Mouse (Mus musculus) spleen, postnatal 4 days (tissue): ENCODE data around the gene Gimap9.

Source experiments
- DNase-seq, 2 experiments: peaks; one replicate each; pipeline ENCODE4 v3.0.0; 2022; ENCODE audit warnings: low spot score in 2 of 2

Gene Gimap9

DNA sequence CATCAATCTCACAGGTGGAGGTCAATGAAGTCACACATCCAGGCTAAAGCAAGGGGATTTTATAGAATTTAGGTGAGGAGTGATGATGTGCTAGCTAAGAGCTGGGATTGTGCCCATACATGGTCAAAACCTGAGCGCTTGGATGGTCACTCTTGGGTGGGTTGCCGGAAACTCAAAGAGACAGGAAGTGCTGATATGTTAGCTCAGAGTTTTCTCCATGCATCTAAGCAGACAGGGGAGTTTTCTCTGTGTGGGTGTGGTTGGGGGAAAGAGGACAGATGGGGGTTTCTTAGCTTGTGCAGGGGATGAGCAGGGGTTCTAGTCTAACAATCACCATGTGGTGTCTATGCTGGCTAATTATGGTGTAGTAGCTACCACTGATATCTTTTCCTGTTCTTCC, 13.4 kb downstream of the Gimap9 start:
- DNase-seq = no peak

DNA sequence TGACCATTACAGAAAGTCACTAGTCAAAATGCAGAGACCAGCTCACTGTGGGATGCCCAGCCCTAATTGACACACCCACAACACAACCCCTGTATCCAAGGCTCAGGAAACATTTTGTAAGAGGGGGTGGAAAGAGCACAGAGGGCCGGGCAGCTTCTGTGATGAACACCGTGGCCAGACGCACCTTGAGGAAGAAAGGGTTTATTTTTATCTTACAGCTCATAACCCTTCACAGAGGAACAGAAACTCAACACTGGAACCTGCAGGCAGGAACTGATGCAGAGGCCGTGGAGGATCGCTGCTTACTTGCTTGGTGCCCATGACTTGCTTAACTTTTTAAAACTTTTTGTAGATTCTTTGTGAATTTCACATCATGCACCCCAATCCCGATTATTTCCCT, 17.0 kb downstream of the Gimap9 start:
- DNase-seq = no peak

DNA sequence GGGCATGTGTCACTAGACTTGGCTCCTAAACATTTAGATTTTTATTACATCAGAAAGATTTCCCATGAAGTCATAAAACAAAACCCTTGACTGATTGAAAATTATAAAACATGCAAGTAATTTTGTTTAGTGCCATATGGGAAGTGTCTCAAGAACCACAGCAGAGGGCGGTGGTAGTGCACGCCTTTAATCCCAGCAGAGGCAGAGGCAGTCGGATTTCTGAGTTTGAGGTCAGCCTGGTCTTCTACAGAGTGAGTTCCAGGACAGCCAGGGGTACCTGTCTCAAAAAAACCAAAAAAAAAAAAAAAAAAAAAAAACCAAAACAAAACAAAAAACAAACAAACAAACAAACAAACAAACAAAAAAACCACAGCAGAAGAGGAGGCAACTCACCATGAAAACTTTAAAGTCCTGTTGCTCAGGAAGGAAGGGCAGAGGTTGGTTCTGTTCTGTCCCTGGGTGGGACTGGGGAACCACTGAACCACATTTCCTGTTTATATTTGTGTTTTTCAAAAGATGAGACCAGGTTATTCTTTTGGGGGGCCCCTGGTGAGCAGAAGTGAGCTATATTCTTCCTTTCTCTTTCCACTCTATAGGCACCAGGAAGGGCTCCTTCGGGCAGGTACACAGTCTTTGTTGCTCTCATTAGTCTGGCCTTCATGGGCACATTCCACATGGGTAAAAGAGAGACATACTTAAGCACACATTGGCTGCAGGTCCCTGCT, 21.1 kb downstream of the Gimap9 start:
- DNase-seq = no peak

DNA sequence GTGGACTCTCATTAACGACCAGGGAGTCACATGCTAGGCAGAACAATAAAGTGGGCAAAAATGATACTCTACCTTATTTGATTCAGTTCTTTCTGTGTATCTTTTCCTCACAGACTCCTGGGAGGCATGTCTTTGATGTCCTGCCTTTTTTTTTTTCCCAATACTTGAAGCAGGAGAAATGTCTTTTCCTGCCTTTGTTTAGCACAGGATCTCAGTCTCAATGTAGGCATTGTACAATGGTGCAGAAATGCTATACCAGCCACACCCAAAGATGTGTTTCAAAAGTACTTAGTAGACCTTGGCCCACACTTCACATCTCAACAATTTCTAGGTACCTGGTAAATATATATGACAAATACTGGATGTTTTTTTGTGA, 21.6 kb downstream of the Gimap9 start:
- DNase-seq = no peak

DNA sequence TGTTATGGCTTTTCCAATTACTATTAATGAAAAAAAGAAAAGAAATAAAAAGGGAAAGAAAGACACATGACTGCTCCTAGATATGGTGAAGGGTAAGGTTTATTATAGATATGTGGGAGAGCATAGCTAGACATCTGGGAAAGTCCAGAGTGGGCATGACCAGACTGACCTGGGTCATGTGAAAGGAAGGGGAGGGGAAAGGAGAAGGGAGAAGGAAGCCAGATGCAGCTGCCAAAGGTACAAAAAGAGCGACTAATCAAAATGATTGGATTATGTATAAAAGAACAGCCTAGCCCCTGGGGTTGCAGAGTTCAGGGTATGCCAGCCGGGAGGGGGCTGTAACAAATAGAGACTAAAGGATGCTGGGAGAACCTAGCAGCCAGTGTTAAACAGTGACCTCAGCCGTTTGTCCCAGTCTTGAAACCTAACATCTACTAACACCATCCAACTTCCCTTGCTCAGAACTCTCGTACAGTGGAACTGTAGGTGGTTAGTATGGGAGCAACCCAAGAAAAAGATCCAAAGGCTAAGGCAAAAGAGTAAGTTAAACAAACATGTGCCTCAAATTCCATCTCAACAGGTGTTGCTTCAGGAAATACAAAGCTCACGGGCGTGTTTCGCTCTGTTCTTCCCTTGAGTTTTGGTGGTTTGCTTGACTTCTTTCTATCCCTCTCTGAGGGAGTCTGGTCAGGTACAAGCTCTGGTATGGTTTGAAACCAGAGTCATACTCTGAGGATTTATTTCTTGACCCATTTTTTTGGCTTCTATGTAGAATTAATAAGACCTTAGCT, 22.3 kb downstream of the Gimap9 start:
- DNase-seq = no peak

DNA sequence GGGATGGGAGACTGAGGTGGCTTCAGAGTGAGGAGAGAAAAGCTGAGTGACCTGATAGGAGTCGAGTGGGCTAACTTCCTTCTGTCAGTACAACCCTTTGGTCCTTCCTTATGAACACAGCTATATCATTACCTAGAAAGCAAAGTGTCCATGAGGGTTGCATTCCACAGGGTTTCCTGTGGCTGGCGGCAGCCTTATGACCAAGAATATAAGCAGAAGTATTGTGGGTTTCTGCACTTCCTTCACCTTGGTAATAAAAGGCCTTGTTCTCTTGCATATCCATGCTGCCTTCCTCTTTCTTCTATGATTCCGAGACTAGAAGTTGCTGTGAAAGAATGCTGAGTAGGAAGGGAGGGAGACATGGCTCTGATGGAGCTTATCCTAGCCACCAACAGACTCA, 23.0 kb downstream of the Gimap9 start:
- no peak for DNase-seq

DNA sequence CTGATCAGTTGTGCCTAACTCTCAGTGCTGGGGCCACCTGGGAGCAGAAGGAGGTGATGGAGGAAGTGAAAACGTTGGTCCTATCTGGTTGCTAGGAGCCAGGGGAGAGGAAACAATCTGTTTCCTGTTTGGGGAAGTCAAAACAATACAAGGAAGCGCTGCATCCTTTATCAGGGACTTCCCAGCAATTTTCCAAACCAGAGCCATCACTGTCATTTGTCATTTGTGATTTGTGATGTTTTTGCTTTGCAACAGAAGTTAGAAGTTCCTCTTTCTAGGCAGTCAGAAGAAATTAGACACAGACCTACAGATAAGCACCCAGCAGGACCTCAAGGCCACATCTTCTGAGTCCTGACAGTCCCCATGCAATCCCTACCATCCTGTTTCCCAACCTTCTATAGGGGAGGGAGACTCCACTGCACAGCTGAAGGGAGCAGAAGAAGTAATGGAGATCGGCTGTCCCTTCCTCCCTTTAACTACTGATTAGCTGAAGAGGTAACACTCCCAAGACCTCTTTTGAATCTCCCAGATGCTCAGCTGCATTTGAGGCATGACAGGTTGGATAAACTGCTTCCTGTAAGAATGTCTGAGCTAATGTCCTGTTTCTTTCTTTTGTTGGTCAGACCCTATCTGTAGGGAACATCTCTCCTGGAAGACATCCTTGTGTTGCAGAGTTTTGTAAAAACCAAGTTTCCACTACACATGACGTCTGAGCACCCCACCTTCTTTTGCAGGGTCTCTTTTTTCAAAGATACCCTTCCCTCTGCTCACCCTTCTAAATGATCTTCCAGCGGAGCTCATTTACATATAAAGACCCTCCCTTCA, 24.5 kb downstream of the Gimap9 start:
- no peak for DNase-seq

DNA sequence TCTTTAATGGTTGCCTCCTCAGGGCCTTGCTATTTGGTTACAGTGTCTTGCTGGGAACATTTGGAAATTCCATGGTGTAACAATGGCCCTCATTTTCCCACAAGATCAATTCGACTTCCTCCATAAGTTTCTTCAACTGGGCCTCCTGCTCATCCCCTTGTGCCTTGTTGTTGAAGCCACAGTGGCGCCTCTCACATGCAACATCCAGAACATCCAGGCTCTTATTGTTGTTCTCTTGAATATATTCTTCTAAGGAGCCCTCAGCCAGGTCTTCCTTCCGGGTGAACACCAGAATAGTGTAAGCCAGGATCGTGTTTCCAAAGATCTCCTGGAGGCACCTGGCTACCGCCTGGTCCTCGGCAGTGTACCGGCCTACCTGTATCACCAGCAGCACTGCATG, 26.2 kb downstream of the Gimap9 start:
- no peak for DNase-seq

DNA sequence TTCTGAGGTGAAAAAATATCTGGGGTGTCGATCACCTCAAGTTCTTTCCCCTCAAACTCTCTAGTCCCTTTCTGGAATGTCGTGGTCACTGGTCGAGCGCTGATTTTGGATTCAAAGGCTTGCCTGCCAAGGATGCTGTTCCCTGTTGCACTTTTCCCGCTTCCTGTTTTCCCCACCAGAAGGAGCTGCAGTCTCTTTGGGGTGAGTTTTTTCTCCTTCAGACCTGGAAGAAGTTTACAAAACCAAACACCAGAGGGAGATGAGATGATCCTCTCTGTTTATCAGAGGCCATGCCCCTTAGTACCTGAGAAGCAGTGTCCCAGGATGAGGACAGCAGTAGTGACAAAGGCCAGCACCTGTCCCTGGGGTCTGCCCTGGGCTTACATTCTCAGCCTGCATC, 26.7 kb downstream of the Gimap9 start:
- no peak for DNase-seq

DNA sequence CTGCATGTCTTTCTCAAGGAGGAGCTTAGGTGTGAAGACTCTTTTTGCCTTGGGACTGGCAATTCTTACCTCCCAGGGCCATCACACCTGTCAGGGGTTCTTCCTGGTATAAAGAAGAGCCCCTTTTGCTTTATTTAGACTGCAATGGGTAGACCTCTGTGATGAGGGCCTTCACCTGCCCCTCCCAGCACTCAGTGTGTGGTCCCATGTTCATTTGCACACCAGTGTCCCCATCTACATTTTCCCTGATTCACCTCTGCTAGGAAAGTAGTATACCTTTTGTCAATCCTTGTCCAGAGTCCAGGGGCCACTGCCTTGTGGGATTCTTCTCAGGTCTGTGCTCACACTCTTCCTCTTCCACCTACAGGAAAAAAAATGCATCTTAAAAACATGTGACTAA, 28.2 kb downstream of the Gimap9 start:
- no peak for DNase-seq

DNA sequence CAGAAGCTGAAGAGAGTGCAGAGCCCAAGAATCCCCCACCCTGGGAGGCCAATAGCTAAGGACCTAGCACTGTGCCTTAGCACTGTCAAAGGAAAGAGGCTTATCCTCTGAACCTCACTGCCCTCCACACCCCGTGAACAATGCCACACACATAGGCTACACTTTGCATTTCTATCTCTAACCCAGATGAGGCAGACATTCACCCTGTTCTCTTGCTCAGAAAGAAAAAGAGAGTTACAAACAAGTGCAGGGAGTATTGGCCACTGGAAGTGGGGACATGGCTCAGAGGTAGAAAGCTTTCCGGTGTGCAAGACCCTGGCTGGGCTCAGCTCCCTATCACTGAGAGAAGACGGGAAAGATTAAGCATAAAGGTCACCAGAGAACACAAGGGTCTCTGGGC, 30.2 kb downstream of the Gimap9 start:
- DNase-seq = no peak

DNA sequence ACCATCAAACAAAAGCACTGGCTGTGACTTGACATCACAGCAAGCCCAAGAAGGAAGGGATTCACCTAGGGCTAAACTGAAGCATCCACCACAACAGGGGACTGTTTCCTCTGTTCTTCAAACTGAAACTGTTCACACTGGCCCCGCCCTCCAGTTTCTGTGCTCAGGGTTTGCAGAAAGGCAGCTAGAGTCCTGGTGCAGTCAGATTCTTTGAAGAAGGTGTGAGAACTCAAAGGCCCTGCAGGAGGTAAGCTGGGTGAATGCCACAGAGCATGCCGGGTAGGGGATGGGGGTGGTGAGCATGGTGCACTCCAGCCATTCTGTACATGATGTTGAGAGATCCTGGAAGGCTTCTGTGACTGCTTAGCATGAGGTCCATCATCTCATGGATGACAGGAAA, 42.5 kb downstream of the Gimap9 start, which contains the start of the genes Gm28053 and Gimap7:
Gene Gm28053 (plus strand): TSS at position 153 of the 400 bp plus-strand sequence.
Gene Gimap7 (plus strand): TSS at position 167 of the 400 bp plus-strand sequence.
- DNase-seq = peak in 1 of 2 experiments; percentile 44

DNA sequence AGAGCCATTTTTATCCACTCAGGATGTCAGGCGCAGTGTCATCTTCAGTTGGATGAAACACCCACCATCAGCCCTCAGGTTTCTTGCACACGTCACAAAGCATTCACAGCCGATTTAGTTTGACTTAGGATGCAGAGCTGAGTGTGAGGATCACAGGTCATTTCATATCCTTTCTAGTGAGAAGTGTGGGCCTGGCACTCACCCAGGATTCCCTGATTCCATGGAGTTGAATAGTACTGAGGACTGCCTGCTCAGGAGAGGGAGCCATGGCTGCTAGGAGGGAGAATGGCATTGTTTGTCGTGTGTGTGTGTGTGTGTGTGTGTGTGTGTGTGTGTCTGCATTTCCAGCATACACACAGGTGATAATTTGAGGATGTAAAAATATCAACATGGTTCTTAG, 44.4 kb downstream of the Gimap9 start:
- no peak for DNase-seq

DNA sequence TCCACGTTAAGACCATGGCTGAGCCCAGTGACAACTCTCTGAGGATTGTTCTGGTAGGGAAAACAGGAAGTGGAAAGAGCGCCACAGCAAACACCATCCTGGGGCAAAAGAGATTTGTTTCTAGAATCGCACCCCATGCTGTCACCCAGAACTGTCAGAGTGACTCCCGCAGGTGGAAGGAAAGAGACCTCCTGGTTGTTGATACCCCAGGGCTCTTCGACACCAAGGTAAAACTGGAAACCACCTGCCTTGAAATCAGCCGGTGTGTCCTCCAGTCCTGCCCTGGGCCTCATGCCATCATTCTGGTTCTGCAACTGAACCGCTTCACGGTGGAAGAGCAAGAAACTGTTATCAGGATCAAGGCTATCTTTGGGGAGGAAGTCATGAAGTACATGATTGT, 47.5 kb downstream of the Gimap9 start:
- no peak for DNase-seq

DNA sequence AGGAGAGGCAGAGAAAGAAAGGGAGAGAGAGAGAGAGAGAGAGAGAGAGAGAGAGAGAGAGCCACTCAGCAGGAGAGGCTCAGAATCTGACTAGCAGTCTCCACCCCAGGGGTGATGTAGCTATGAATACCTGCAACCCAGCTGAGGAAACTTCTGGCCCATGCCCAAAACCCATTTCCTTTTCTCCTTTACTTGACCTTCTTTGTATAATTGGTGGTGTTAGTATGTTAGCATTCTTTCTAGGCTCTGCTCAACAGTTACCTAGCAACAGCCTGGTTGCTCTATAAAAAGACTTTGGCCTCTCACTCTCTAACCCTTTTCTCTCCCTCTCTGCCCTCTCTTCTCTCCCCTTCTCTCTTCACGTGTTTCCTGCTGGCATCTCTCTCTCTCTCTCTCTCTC, 49.5 kb downstream of the Gimap9 start:
- no peak for DNase-seq

DNA sequence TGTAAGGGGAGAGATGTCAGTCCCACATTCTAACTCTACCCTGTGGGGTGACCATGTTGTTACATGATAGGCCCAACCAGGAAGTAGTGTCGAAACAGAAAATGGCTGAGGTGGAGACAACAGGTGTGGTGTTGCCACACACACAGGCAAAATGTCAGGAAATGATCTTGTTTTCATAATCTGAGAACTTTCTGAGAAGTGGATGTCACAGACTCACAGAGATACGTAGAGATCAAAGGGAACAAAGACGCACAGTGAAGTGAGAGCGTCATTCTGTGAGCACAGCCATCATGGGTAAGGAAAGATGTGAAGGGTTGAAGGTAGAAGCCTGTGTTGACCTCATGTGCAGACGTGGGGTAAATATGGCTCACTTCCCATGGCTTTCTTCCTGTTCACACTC, 51.8 kb downstream of the Gimap9 start:
- DNase-seq = no peak
